Mouse (Mus musculus) heart, postnatal 36 days (tissue): ENCODE results near the gene Gid4. TPM values are rescaled to one million over a fixed set of nuclear protein-coding genes. Genes with fewer than 3 reads are reported as not detected.

Experiments used
- DNase-seq, 2 experiments: peaks; one replicate each; pipeline ENCODE4 v3.0.0; 2021 to 2022
- intact Hi-C: fragments of 180-260 bp; cut with DNase I; formaldehyde crosslinking; loops from one replicate; pipeline ENCODE4 v1.15.1; 2025
- total RNA-seq, 2 experiments: library from RNA; stranded (reverse); gene quantifications; 2 replicates each; pipeline ENCODE4 v1.2.3; 2021

The Gid4 gene
- total RNA-seq: 10 to 100 TPM; 47.7 to 49.8 TPM

DNA sequence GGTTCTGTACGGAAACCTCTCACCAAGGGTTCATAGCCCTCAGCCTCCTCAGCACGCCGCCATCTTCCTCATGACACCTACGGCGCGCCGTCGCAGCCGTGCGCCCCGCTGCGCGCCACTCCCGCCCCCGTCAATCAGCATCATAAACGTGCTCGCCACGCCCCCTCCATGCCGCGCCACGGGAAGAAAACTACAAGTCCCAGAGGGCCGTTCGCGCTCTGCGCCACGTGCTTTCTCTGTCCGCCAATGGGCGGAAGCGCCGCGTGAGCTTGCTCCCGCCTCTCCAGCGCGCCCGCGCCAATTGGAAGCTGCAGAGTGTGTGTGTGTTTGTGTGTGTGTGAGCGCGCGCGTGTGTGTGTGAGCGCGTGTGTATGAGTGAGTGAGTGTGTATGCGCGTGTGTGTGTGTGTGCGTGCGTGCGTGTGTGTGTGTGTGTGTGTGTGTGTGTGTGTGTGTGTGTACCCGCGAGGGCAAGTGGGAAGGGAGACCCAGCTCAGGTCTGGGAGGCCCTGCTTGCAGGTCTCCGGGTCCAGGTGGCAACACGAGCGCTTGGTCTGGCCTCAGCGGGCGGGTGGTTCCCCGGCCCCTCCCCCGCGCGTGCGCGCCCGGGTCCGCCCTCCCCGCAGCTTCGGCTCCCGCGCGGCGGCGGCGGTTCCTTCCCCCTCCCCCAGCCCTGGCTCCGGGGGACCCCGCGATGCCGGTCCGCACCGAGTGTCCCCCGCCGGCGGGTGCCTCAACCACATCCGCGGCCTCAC, at the start of gene Gid4:
Gene Gid4 (plus strand): TSS at position 183 of the 754 bp plus-strand sequence.
- DNase-seq: peak; percentile 98 to 99
- intact Hi-C loops: loop anchor here (10.0 kb wide), 1 partner anchor 1462 kb away; the partner anchor contains the start of genes Hist3h2a and Trim17

DNA sequence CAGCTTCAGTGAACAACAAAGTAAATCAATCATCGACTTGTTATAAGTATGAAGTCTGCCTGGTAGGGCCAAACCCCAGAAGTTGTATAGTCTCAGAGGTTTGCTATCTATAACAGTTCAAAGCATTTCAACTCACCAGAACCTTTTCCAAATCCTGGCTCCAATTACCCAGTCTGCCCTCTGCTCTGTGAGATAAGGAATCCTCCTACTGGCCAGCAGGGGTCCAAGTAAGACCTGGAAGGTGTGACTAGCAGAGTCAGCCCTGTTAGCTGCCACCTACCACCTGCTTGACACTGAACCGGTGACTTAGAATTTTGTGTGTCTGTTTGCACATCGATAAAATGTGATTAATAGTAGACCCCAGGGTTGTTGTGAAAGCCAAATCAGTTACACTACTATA, 49.7 kb upstream of the Gid4 start:
- intact Hi-C loops: no loop called here
- DNase-seq: no peak

- no peak for DNase-seq
- intact Hi-C loops: no loop called here
Observed at GRCm38 (mm10) chr11:60368909-60369308, 48.0 kb upstream of the Gid4 start.

- intact Hi-C loops: no loop called here
- no peak for DNase-seq
Observed at GRCm38 (mm10) chr11:60369448-60369847, 47.5 kb upstream of the Gid4 start.

- intact Hi-C loops: no loop called here
- DNase-seq: no peak
Observed at GRCm38 (mm10) chr11:60370431-60370830, 46.5 kb upstream of the Gid4 start.

- intact Hi-C loops: no loop called here
Observed at GRCm38 (mm10) chr11:60374481-60374880, 42.5 kb upstream of the Gid4 start.

GRCm38 (mm10) chr11:60383518-60383917, 33.4 kb upstream of the Gid4 start:
- DNase-seq: no peak
- intact Hi-C loops: no loop called here

More at GRCm38 (mm10) chr11:60374481-60374880, 42.5 kb upstream of the Gid4 start:
- DNase-seq: no peak

- intact Hi-C loops: no loop called here
- DNase-seq: no peak
Observed at GRCm38 (mm10) chr11:60384762-60385421, 32.1 kb upstream of the Gid4 start.

DNA sequence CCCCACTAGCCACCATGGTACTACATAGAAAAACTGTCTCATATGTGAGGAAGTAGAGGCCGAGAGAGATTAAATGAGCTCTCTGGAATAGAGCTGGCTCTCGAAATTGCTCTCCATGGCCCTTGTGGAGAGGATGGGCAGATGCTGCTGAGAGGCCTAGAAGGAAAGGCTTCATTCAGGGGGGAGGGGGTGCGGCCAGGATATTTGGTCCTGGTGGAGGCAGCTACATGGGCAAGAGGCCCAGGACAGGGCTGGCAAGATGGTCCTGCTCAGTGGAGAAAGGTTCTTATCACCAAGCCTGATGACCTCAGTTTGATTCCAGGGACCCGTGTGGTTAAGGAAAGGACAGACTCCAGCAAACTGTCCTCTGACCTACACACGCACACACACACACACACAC, 31.0 kb upstream of the Gid4 start:
- no peak for DNase-seq
- intact Hi-C loops: no loop called here

DNA sequence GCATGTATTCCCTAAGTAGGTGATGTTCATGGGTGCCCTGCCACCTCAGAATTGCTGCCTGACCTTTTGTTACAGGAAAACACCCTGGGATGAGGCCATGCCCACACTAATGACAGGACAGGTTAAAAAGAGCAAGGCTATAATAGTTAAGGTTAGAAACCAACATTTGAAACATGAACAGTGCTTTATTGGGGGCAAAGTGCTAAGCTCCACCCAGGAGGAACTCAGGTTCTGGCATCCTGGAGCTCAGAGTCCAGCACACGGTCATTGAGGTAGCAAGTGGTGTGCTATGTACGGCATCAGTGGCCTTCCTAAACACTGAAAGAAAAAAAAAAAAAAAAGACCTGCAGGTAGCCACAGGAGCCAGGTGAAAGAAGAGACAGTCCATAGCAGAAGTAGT, 29.0 kb upstream of the Gid4 start:
- DNase-seq: no peak
- intact Hi-C loops: no loop called here

DNA sequence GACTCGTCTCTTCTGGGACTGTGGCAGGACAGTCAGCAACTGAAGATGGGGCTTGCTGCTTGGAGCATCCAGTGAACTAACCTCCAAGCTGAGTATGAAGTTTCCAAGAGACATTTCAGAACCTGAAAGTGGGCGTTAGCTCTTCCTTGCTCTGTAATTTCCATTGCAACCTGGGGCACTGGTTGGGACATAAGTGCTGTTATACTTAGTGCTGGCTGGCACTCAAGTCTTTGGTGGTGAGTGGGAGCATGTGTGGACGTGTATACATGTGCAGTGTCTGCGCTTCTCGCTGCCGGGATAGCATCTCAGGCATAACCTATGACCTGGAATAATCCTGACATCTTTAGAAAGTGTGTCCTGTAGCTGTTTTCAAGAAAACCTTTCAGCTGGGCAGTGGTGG, 25.6 kb upstream of the Gid4 start:
- intact Hi-C loops: no loop called here
- DNase-seq: no peak

DNA sequence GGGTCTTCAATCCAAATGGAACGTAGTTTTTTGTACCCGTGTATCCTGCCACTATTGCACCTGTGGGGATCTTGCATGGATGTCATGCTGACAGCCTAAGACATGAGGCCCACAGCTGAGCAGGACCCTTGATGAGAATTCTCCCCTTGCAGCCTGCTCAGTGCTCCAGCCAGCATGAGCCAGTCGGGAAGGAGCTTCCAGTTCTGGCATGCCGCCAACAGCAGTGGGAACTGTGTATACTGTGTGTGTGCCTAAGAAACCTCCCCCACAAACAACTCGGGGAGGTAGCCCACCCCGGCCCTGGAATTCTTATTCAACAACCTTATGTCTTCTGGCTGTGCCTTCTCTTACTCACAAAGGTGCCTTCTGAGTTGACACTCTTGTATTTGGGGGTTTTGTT, 20.4 kb upstream of the Gid4 start:
- intact Hi-C loops: no loop called here
- DNase-seq: peak in 1 of 2 experiments; percentile 8

- intact Hi-C loops: no loop called here
- DNase-seq: no peak
Observed at GRCm38 (mm10) chr11:60397172-60397571, 19.8 kb upstream of the Gid4 start.

DNA sequence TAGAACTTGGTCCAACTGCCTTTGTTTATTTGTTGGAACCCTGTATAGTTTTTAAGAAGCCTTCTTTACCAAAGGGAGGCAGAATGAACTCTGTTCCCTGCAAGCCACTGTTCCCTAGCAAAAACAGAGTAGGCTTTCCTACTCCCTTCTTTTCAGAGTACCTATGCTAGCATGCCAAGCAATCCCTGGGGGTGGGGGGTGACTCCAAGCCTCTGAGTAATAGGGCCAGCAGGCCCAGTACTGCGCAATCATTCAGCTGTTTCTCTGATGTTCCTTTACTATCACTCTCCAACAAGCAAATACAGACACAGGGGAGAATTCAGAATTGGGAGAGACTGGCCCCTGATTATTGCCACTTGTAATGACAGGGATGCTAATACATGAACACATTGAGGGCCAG, 10.3 kb upstream of the Gid4 start:
- intact Hi-C loops: no loop called here
- DNase-seq: no peak

DNA sequence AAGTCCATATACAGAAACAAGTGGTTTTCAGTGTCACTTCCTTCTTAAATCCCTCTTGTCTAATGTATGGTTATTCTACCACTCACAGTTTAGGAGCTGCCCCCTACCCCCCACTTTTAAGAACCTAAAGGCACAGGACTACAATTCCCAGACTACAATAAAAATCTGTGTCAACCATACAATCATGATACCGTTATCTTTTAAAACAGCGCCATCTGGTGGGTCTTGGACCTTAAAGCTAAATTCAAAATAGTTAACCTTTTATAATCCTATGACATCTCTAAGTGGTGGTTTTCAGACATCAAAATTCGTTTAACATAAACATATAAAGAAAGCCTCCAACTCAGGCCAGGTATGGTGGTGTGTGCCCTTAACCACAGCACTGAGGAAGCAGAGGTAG, 4.8 kb upstream of the Gid4 start:
- intact Hi-C loops: loop anchor here (1.0 to 10.0 kb wide), 6 partner anchors 105 to 1457 kb away; partner anchors contain the start of genes Hist3h2a, Rai1 and Trim17
- peak; percentile 61 to 66 for DNase-seq

GRCm38 (mm10) chr11:60412921-60413320, 4.0 kb upstream of the Gid4 start:
- DNase-seq: no peak
- intact Hi-C loops: loop anchor here (1.0 to 10.0 kb wide), 6 partner anchors 106 to 1458 kb away; partner anchors contain the start of genes Hist3h2a, Rai1 and Trim17

DNA sequence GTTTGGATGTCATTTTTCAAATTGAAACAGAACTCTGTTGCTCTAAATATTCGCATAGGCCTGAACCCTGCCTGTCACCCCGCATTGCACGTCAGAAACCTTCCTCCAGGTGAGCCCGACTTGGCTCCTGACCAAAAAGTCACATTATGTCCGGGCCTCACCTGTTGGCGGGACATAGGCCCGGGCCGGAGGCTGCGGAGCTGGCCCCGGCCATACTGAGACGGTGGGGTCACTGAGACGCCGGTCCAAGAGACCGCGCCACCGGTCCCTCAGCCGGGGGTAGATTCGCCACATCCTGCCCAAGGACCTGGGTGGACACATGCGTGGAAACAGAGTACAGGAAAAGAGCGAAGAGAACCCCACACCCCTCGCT, 369 bp upstream of the Gid4 start:
- DNase-seq: no peak
- intact Hi-C loops: loop anchor here (10.0 kb wide), 1 partner anchor 1462 kb away; the partner anchor contains the start of genes Hist3h2a and Trim17

GRCm38 (mm10) chr11:60417717-60418472, 950 bp downstream of the Gid4 start, which contains the start of gene Atpaf2:
TSS of gene Atpaf2 (minus strand) at chr11:60418457.
- intact Hi-C loops: loop anchor here (10.0 kb wide), 1 partner anchor 1463 kb away; the partner anchor contains the start of genes Hist3h2a and Trim17
- DNase-seq: peak in 1 of 2 experiments; percentile 27

DNA sequence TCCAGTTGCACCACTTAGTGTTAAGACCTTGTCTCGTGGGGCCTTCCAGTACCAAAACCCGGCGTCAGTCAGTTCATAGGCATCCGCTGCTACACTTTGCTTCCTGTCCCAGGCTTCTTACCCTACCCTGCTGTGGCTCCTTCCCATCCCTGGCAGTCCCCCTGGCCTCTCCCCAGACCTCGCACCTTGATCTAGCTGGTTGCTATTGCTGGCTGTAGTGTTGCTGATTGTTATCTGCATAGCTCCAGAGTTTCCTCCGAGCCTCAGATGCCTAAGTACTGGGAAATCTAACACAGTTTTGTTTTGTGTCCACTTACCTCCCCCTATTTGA, 1.5 kb downstream of the Gid4 start:
- intact Hi-C loops: loop anchor here (10.0 kb wide), 1 partner anchor 1464 kb away; the partner anchor contains the start of genes Hist3h2a and Trim17
- DNase-seq: peak in 1 of 2 experiments; percentile 6

- DNase-seq: no peak
- intact Hi-C loops: no loop called here
Observed at GRCm38 (mm10) chr11:60422046-60422668, 5.2 kb downstream of the Gid4 start.
